Mouse (Mus musculus) heart, embryonic 13.5 days (tissue): ENCODE measurements around the gene Atrip. TPM values are rescaled to one million over a fixed set of nuclear protein-coding genes. Genes with fewer than 3 reads are reported as not detected.

Source experiments
- ATAC-seq: fragments of 200-750 bp; cut with Nextera tagmentation; 2 replicates; pipeline ENCODE4 v1.8.0; 2017; ENCODE audit warnings: moderate TSS enrichment; ENCODE audit not compliant: insufficient number of reproducible peaks, low FRiP score, low TSS enrichment; ENCODE audit errors: extremely low read depth
- H3K27ac ChIP-seq: fragments of 300-500 bp; sonication (generic); replicated peaks from 2 replicates; pipeline ENCODE4 v1.5.1; 2015; ENCODE audit warnings: moderate library complexity, mild to moderate bottlenecking, inconsistent platforms
- H3K27me3 ChIP-seq: fragments of 300-500 bp; sonication (generic); replicated peaks from 2 replicates; pipeline ENCODE4 v1.6.1; 2015; ENCODE audit warnings: mild to moderate bottlenecking, inconsistent platforms
- H3K36me3 ChIP-seq: fragments of 300-500 bp; sonication (generic); 2 replicates; pipeline ENCODE4 v1.6.1; 2015; ENCODE audit warnings: mild to moderate bottlenecking, inconsistent platforms
- H3K4me1 ChIP-seq: fragments of 300-500 bp; sonication (generic); 2 replicates; pipeline ENCODE4 v1.6.1; 2015; ENCODE audit warnings: inconsistent platforms
- H3K4me2 ChIP-seq: fragments of 300-500 bp; sonication (generic); 2 replicates; pipeline ENCODE4 v1.6.1; 2015; ENCODE audit warnings: inconsistent platforms, mild to moderate bottlenecking, moderate library complexity
- H3K4me3 ChIP-seq: fragments of 300-500 bp; sonication (generic); 2 replicates; pipeline ENCODE4 v1.5.1; 2015; ENCODE audit warnings: moderate library complexity, mild to moderate bottlenecking, inconsistent platforms
- H3K9ac ChIP-seq: fragments of 300-500 bp; sonication (generic); 2 replicates; pipeline ENCODE4 v1.6.1; 2015; ENCODE audit warnings: inconsistent platforms, mild to moderate bottlenecking, moderate library complexity
- H3K9me3 ChIP-seq: fragments of 300-500 bp; sonication (generic); 2 replicates; pipeline ENCODE4 v1.6.1; 2016; ENCODE audit warnings: inconsistent platforms
- WGBS: fragments of 180-500 bp; shearing (Covaris S2); methylation state at CpG from one replicate; pipeline ENCODE4 v1.1.7; 2015; ENCODE audit warnings: mixed read lengths; 5-methylcytosine and 5-hydroxymethylcytosine counted together
- polyA plus RNA-seq: library from polyadenylated mRNA; unstranded; fragments of >200 nt; fragmentation: Nextera tagmentation; extraction: Ambion mirVana; gene quantifications from 2 replicates; pipeline ENCODE4 v1.2.1, GENCODE M21; 2015

Gene Atrip
- polyA plus RNA-seq, 1 experiment from 2014 or later = 16.6 TPM

DNA sequence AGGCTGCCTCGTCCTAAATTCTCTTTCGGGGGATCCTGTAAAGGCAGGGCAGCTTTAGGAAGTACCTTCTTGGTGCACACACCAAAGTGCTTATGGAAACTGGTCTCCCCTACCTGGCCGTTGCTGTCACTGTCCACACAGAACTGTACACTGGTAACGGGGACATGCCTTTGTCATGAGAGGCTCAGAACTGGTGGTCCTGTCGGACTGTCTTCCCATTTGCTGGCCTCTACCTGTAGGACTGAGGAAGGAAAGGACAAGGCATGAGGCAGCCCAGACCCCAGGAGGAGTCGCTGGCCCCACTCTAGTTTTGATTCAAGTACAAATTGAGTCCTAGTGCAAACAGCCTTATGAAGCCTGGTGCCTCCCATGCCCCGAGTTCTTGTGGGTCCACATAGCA is 42.9 kb downstream of the Atrip start:
- H3K27me3 ChIP-seq = no peaks in the 10 kb centered on the region
- H3K4me3 ChIP-seq = no peak overlapping the region
- H3K4me1 ChIP-seq = 0 out of 2 replicates have a peak, but pooled peaks cover 5% of the 10 kb centered on the region
- H3K36me3 ChIP-seq = 0 out of 2 replicates have a peak, but pooled peaks cover 5% of the 10 kb centered on the region
- H3K9me3 ChIP-seq = no peaks in the 10 kb centered on the region
- WGBS = 89% methylated on average over 7 of the region's 7 CpGs
- H3K4me2 ChIP-seq = no peak overlapping the region
- H3K9ac ChIP-seq = no peak overlapping the region
- ATAC-seq = no peak
- no peak overlapping the region for H3K27ac ChIP-seq

DNA sequence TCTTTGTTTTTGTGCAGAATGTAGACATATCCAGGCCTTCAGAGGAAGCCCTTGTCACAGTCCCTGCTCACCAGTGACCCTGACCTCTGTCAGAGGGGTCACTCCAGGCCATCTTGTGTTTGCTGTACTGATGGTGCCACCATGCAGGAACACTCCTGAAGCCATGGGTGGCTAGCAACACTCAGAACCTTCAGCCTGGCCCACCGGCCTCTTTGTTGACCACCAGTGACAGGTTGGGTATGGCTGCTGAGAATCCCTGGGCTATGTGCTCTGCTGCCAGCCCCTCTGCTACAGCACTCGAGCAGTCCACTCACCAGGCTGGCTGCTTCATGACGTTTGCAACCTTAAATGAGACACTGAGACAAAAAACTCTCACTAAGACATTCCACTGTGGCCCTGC is 43.6 kb downstream of the Atrip start:
- H3K36me3 ChIP-seq = 0 out of 2 replicates have a peak, but pooled peaks cover 5% of the 10 kb centered on the region
- 0 out of 2 replicates have a peak, but pooled peaks cover 5% of the 10 kb centered on the region for H3K4me1 ChIP-seq
- H3K4me3 ChIP-seq = no peak overlapping the region
- no peaks in the 10 kb centered on the region for H3K27me3 ChIP-seq
- no peak overlapping the region for H3K4me2 ChIP-seq
- no peak overlapping the region for H3K27ac ChIP-seq
- WGBS = 56% methylated on average over 3 of the region's 3 CpGs
- no peak for ATAC-seq
- no peak overlapping the region for H3K9ac ChIP-seq
- H3K9me3 ChIP-seq = no peaks in the 10 kb centered on the region

DNA sequence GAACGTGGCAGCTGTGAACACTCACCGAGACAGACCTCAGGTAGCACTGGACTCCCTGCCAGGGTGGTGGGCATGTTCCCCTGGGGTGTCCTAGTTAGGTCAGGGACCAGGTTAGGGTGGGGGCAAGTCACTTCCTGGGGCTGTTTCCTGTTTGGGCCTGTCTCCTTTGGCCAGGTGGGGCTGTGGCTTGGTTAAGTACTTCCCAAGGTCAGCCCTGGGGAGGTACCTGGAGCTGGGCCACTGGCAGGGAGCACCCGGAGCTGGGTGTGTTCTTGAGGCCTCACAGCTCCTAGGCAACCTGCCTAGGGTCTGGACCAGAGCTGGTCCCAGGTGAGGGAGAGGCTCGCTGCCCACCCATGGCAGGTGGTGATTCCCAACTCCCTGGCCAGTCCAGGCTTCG is 45.0 kb downstream of the Atrip start:
- no peaks in the 10 kb centered on the region for H3K27me3 ChIP-seq
- WGBS = 76% methylated on average over 5 of the region's 5 CpGs
- H3K9ac ChIP-seq = no peak overlapping the region
- H3K36me3 ChIP-seq = 0 out of 2 replicates have a peak, but pooled peaks cover 5% of the 10 kb centered on the region
- H3K9me3 ChIP-seq = no peaks in the 10 kb centered on the region
- no peak for ATAC-seq
- no peak overlapping the region for H3K27ac ChIP-seq
- 0 out of 2 replicates have a peak, but pooled peaks cover 5% of the 10 kb centered on the region for H3K4me1 ChIP-seq
- H3K4me3 ChIP-seq = no peak overlapping the region
- H3K4me2 ChIP-seq = no peak overlapping the region

DNA sequence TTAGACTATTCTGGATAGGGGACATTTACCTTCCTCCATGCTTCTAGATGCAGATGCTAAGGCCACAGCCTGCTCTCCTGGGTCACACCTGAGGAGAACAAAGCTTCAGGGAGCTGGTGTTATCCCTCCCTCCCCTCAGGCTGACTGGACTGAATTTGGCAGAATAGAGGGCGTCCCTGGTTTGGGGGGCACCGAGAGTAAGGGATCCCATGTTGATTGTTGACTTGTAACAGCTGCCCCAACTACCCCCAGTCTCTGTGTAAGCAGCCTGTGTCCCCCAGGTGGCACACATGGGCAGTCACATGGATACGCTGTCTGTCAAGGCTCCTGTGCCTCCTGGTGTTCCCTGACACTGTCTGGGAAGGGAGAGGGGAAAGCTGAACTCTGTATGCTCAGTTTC is 45.5 kb downstream of the Atrip start:
- Histone ChIP-seq H3K4me2 (no peak overlapping the region), H3K36me3 (0 out of 2 replicates have a peak, but pooled peaks cover 5% of the 10 kb centered on the region), H3K9ac (no peak overlapping the region), H3K27me3 (no peaks in the 10 kb centered on the region), H3K9me3 (no peaks in the 10 kb centered on the region), H3K27ac (no peak overlapping the region), H3K4me1 (0 out of 2 replicates have a peak, but pooled peaks cover 5% of the 10 kb centered on the region), H3K4me3 (no peak overlapping the region)
- WGBS = 81% methylated on average over 3 of the region's 3 CpGs
- no peak for ATAC-seq

DNA sequence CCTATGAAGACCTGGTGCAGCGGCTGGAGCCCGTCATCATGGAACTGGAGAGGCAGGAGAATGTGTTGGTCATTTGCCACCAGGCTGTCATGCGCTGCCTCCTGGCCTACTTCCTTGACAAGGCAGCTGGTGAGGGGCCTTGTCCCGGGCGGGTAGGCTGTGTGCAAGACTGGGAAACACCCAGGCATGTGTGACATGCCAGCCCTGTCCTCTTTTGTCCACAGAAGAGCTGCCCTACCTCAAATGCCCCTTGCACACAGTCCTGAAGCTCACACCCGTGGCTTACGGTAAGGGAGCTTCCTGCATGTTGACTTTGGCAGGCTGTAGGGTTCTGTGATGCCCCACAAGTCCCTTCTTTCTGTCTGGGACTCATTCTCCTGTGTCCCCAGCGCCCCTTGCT is 46.4 kb downstream of the Atrip start:
- Histone ChIP-seq H3K9ac (no peak overlapping the region), H3K9me3 (no peaks in the 10 kb centered on the region), H3K4me2 (no peak overlapping the region), H3K36me3 (0 out of 2 replicates have a peak, but pooled peaks cover 5% of the 10 kb centered on the region), H3K27ac (no peak overlapping the region), H3K4me1 (0 out of 2 replicates have a peak, but pooled peaks cover 5% of the 10 kb centered on the region), H3K4me3 (no peak overlapping the region), H3K27me3 (no peaks in the 10 kb centered on the region)
- WGBS = 63% methylated on average over 8 of the region's 8 CpGs
- no peak for ATAC-seq

DNA sequence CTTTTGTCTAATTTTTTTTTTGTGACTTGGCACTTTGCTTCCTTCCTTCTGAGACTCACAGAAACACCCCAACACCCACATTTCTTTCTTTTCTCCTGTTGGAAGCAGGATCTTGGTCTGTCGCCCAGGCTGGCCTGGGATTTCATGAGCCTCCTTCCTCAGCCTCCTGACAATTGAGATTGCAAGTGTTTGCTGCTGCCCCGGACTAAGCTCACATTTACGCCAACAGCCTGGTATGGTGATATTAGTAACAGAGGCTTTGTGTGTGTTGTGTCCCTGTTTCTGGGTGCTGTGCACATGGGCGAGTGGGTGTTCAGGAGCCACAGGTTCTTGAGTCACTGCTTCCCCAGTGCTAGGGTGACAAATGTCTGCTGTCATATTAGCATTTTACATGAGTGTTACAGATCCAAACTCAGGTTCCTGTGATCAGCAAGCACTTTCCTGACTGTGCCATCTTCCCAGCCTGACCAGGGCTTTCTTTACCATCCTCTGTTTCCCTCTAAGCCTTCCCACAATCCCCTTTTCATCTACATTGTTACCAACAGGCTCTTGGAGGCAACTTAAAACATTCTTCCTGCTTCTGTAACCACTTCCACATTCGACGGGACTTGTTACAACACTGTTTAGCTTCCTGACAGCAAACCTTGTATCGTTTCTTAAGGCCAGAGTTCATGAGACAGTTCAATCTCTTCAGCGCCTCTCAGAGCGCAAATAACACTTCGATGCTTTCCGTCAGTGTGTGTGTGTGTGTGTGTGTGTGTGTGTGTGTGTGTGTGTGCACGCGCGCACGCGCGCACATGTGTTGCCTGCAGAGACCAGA is 50.8 kb downstream of the Atrip start:
- no peak overlapping the region for H3K9ac ChIP-seq
- no peak overlapping the region for H3K4me3 ChIP-seq
- WGBS = 86% methylated on average over 17 of the region's 17 CpGs
- no peaks in the 10 kb centered on the region for H3K9me3 ChIP-seq
- ATAC-seq = no peak
- H3K36me3 ChIP-seq = no peaks in the 10 kb centered on the region
- H3K27ac ChIP-seq = no peak overlapping the region
- H3K27me3 ChIP-seq = no peaks in the 10 kb centered on the region
- no peak overlapping the region for H3K4me2 ChIP-seq
- 0 out of 2 replicates have a peak, but pooled peaks cover 5% of the 10 kb centered on the region for H3K4me1 ChIP-seq

DNA sequence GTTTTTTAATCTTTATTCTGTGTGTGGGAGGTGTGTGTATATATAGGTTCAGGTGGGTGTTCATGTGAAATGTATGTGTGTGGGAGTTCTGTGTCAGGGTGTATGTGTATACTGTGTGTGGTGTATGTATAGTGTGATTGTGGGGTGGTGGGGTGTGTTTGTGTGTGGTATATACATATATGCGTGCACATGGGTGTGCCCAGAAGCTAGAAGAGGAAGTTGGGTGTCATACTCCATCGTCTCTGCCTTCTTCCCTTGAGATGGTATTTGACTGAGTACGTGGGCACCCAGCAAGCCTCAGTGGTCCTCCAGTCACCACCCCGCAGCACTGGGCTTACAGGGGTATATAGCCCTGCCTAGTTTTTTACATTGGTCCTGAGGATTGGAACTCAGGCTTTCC is 52.5 kb downstream of the Atrip start:
- Histone ChIP-seq H3K9ac (no peak overlapping the region), H3K4me2 (no peak overlapping the region), H3K27me3 (no peaks in the 10 kb centered on the region), H3K27ac (no peak overlapping the region), H3K4me1 (no peaks in the 10 kb centered on the region), H3K4me3 (no peak overlapping the region), H3K36me3 (no peaks in the 10 kb centered on the region), H3K9me3 (no peaks in the 10 kb centered on the region)
- 83% methylated on average over 4 of the region's 4 CpGs for WGBS
- no peak for ATAC-seq

DNA sequence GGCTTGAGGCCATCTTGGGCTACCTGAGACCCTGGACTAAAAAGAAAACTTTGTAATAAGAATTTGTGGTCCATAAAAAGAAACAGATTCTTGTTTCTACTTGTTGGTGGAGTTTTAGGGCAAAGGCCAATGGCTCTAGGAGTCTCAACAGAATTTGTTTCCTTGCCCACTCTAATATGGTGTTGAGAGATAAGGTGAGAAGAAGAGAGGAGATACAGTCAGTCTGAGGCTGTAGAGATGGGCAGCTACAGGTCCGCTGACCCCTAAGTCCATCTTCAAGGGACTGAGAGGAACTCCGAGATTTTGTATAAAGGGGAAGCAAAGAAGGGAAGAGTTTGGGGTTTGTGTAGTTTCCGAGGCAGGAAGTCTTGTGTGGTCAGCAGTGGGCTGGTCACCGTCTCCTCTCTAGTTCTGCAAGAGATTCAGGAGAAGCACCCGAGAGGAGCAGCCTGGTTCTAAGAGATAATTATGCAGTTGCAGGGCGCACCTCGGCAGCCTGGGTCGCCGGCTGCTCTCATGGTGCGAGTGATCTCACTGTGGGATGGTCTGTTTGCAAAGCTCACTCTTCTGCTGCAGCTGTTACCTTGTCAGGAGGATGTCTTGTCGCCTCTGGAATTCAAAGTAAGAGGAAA is 56.8 kb downstream of the Atrip start:
- H3K27ac ChIP-seq = no peak overlapping the region
- H3K27me3 ChIP-seq = no peaks in the 10 kb centered on the region
- H3K36me3 ChIP-seq = no peaks in the 10 kb centered on the region
- H3K4me2 ChIP-seq = no peak overlapping the region
- ATAC-seq = no peak
- peaks cover 7% of the 10 kb centered on the region; the same call in 1 of the 2 replicates for H3K4me1 ChIP-seq
- no peak overlapping the region for H3K9ac ChIP-seq
- H3K9me3 ChIP-seq = no peaks in the 10 kb centered on the region
- 36% methylated on average over 11 of the region's 11 CpGs for WGBS
- H3K4me3 ChIP-seq = no peak overlapping the region

DNA sequence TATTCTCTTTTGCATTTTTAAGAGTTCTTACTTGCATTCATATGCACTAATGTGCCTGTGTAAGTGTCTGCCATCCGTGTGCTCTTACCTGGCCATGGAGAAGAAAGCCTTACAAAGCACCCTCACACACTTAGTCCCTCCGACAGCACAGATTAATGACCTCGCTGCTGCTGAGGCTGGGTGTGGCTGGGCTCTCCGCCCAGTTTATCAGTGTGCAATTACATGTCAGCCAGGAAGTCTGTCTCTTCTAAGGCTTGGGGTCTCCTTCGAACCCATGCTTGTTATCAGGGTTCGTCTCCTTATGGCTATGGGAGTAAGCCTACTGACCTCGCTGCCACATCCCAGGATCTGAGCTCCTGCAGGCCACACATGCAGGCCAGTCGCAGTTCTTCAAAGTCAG is 58.5 kb downstream of the Atrip start:
- no peaks in the 10 kb centered on the region for H3K27me3 ChIP-seq
- H3K36me3 ChIP-seq = peaks cover 6% of the 10 kb centered on the region; the same call in 1 of the 2 replicates
- no peak overlapping the region for H3K27ac ChIP-seq
- WGBS = 41% methylated on average over 8 of the region's 8 CpGs
- no peak overlapping the region for H3K4me2 ChIP-seq
- H3K4me3 ChIP-seq = no peak overlapping the region
- H3K9me3 ChIP-seq = no peaks in the 10 kb centered on the region
- no peak for ATAC-seq
- H3K9ac ChIP-seq = no peak overlapping the region
- H3K4me1 ChIP-seq = peaks cover 7% of the 10 kb centered on the region; the same call in 1 of the 2 replicates

DNA sequence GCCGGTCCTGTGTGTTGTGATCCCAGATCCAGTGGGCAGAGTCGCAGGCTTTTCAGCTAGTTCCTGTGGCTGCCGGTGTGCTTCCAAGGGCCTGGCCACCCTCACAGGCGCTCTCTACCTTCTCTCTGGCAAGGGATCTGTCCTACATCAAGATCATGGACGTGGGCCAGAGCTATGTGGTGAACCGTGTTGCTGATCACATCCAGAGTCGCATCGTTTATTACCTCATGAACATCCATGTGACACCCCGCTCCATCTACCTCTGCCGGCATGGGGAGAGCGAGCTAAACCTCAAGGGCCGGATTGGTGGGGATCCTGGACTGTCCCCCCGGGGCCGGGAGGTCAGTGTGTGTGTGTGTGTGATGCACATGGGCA is 63.6 kb downstream of the Atrip start:
- no peak for ATAC-seq
- 66% methylated on average over 14 of the region's 14 CpGs for WGBS
- Histone ChIP-seq H3K4me1 (peaks cover 30% of the 10 kb centered on the region), H3K4me3 (no peak overlapping the region), H3K36me3 (peaks cover 6% of the 10 kb centered on the region; the same call in 1 of the 2 replicates), H3K27me3 (no peaks in the 10 kb centered on the region), H3K9me3 (no peaks in the 10 kb centered on the region), H3K9ac (no peak overlapping the region), H3K27ac (no peak overlapping the region), H3K4me2 (no peak overlapping the region; the same call in 1 of the 2 replicates)

DNA sequence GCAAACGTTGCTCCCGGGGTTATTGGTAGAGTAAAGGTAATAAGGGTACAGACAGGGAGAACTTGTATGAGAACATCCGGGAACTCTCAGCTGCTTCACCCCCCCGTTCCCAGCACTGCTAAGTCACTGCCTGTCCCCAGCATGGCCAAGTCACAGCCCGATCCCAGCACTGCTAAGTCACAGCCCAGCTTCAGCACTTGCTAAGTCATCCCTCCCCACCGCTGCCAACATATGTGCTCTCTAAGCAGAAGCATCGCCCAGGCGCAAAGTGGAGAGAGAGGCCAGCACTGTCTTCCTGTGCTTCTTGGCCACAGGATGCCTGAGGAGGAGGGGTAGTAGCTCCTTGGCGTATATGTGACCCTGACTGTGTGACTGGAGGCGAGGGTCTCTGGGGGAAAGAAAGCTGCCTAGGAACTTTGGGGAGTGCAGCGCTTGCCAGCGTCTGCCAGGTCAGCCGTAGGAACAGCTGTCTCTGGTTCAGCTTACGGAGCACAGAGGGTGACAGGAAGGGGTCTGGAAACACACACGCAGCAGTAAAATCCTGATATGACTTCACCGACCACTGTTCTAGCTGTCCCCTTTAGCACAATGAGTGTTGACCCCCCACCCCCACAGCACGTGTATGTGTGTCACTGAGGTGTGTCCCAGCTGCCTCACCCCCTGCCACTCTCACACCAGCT is 64.1 kb downstream of the Atrip start:
- no peak for ATAC-seq
- Histone ChIP-seq H3K9me3 (no peaks in the 10 kb centered on the region), H3K27me3 (no peaks in the 10 kb centered on the region), H3K4me2 (peak overlapping the region; percentile 53), H3K27ac (no peak overlapping the region), H3K4me3 (no peak overlapping the region), H3K4me1 (peaks cover 28% of the 10 kb centered on the region), H3K9ac (peak overlapping the region; percentile 63; the same call in 1 of the 2 replicates), H3K36me3 (peaks cover 6% of the 10 kb centered on the region; the same call in 1 of the 2 replicates)
- WGBS = 34% methylated on average over 17 of the region's 17 CpGs
